Mouse (Mus musculus) ZHBTc4 (cell line): Measurements from ENCODE around the gene Filip1.

Experiments used
- DNase-seq: peaks from one replicate; pipeline ENCODE4 v3.0.0-alpha.2; 2011; ENCODE audit warnings: low read depth, low spot score

The Filip1 gene

DNA sequence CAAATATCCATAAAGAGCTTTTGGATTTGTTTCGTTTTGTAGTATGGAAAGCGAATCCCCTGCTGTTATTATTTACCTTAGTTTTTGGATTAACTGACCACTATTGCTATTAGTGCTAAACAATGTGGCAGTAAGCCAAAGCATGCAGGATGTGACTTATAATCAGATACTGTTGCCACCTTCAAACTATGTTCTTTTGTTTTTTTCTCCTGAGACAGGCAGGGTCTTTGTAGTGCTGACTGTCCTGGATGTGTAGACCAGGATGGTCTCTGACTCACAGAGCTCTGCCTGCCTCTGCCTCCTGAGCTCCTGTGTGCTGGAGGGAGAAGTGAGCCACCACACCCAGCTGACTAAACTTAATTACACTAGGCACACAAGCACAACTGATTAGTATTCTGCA lies 33.4 kb downstream of the Filip1 start:
- no peak for DNase-seq

DNA sequence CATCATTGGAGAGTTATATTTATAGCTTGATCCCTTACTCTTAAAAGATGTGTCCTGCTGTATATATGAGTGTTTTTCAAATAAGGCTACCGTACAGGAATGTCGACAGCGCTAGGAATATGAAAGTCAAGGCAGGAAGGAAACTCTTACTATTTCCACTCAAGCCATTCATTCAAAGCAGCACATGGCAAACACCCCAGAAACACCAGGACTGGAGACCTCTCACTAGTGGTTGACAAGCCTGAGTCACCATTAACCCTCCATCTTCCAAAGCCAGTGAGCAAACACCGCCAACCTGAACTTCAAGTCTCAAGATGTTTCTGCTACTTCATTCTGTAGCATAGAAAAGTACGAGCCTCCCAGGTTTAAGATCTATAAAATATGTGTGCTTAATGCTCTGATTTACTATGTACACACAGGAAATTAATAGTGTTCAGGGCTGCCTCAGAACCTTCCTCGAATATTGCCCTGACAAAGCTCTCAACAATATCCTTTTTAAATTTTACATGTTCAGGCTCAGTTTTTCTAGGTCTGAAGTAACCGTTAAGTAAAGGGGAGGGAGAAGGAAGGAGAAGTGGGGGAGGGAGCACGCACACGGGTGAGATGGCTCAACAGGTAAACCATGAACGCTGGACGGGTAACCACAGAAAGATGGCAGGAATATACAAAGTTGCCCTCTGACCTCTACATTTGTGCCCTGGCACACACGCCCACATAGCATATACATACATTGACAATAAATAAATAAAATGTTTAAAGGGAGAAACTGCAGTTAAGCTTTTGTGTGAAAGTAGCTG lies 34.2 kb downstream of the Filip1 start:
- no peak for DNase-seq

DNA sequence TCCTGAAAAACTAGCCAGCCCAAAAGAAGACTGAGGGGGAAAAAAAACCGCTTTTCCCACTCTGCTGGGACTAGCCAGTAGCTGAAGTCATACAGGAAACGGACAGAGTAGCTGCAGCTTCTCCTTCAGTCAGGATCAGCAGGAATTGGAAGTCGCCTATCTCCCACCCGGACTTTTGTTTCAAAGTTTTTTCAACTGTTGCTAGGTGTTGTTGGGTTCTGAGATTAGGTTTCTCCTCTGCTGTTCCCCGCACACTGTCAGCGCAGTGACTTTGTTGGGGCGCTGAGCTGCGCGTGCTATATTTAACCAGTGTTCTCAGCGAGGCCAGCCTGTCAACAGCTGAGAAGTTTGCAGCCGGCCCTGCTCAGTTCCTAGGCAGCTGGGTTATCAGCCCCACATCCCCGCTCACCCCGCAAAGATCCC lies 35.1 kb downstream of the Filip1 start:
- DNase-seq = peak; percentile 19

DNA sequence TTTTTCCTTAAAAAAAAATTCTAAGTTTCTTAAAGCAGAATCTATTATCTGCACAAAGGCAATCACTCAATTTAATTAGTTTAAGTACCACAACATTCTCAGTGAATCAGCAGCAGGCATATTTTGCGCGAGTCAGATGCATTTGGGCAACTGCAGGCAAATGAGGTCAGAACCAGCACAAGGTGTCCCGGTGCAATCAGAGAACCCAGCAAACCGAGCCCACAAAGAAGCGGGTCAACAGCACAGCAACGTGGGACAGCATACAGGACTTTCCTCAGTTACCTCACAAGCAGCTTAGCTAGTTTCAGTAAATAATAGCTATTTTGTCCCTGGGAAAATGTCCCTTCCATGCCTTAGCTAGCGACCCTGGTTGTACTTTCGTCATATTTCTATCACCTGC lies 35.9 kb downstream of the Filip1 start:
- DNase-seq = no peak

DNA sequence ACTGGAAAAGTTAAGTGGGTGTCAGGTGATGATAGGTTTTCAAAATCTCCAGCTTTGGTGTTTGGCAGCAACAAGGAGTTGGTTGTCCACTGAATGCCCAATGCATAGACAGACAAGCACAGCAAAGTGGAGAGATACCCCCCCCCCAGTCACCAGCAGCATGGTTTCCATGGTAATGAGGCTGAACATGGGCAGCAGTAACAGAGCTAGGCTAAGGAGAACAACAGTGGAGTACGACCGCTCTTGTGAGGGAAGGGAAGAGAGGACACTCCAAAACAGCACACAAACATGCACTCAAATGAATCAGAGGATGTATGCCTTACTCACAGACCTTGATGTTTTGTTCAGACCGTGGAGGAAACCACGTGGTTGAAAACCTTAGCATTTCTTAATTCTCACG lies 37.5 kb downstream of the Filip1 start:
- no peak for DNase-seq

DNA sequence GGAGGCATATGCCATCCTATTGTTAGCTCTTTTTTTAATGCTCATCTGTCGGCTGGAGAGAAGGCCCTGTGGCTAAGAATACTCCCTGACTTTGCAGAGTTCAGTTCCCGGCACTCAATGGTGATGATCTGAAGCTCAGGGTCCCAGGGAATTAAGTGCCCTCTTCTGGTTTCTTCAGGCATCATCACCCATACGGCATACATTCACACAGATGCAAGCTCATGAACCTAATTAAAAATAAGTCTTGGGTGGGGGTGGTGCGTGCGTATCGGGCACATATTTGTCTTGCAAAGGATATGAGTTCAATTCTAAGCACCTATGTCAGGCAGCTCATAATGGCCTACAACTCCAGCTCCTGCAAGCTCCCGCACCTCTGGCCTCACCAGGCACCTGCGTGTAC lies 39.1 kb downstream of the Filip1 start:
- no peak for DNase-seq

DNA sequence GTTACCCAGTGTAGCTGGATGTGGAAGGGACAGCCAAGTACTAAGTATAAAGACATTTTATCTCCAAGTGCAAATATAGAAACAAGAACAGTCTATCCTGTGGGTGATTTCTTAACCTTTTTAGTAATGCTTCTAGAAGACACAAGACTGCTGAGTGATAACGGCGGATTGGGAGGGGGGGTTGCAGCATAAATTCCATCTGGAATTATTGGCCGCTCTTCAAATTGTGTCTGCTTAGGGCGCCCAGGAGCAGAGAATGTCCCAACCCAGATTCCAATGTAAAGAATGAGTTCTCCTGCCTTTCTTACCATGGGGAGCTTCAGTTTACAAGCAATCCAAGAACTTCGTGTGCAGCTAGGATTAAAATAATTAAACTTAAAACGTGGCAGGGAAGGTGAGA lies 39.9 kb downstream of the Filip1 start:
- no peak for DNase-seq

DNA sequence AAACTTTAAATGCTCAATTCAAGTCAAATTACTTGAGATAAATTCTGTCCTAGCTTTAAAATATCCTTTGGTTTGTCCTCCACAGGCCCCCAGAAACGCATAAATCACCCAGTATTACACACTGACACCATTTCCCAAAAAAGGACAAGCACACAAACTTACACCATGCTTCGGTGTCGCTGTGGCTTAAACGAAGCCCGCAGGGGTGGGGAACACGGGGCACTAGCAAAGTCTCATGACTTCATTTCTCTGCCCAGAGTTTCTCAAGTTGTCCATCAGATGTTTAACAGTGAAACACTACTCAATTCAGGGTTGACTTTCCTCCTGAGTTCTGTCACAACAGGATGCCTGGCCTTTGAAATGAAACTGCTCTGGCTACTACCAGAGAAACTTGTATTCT lies 41.0 kb downstream of the Filip1 start:
- DNase-seq = no peak

DNA sequence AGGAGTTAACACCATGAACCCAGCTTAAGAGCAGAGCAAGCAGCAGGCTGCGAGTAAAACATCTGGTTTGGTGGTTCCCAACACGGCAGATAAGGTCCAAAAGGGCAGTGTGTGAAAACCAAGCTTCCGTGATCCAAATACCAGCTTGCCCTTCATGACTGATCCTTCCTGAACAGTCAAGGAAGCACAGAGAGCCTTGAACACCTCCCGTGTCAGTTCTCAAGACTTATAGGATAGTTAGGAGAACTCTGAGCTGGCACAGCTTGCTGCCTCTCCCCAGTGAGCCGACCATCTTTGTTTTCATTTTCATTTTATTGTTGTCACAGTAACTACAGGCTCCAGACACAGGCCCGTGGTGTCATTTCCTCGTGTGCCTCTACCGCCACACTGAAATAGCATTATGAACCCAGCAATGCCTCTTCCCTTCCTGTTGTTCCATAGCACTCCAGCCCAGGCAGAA lies 42.0 kb downstream of the Filip1 start:
- no peak for DNase-seq

DNA sequence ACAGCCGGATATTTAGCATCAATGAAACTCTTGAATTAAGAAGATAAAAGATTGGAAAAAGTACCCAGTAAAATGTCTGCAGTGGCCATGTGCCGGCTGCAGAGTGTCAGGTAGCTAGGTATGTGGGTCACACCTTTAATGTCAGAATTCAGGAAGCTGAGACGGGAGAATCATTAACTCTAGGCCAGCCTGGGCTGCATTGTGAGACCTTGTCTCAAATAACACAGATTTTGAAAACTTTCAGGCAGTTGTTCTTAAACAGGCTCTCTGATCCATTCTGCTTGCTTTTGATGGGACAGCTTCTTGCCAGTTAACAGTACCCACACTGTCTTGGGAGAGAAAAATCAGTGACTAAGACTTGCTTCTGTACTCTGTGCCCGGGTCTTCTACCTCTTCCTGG lies 43.1 kb downstream of the Filip1 start:
- no peak for DNase-seq

DNA sequence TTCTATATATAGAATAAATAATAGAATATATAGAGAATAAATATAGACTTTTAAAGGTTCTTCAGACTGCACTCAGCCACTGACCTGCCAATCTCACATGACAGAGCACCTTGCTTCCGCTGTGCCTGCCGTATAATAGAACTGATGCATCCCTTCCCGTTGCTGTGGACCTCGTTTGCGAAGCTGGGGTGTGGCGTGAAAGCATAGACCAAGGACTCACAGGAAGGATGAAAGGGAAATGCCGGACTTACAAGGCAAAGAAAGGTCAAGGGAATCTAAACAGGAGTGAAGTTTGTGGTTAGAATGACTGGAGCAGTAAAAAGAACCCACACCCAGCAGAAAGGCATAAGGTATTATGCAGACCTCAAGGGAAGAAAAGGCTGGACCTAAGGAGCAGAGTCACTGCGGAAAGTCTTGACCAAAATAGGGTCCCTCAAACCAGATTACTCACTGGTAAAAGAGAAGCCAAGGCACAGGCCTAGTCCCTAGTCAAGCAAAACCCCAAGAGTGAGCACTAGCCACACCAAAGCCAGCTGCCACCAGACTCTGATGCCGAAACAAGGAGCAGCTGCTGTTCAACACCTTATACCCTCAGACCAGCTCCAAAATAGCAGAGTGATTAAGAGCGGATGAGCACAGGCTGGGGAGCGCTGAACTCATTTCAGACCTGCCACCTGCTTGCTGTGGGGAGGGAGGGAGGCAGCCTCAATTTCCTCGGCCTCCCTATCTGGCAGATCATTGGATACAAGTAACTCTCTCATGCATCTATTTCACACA lies 45.8 kb downstream of the Filip1 start:
- DNase-seq = no peak

DNA sequence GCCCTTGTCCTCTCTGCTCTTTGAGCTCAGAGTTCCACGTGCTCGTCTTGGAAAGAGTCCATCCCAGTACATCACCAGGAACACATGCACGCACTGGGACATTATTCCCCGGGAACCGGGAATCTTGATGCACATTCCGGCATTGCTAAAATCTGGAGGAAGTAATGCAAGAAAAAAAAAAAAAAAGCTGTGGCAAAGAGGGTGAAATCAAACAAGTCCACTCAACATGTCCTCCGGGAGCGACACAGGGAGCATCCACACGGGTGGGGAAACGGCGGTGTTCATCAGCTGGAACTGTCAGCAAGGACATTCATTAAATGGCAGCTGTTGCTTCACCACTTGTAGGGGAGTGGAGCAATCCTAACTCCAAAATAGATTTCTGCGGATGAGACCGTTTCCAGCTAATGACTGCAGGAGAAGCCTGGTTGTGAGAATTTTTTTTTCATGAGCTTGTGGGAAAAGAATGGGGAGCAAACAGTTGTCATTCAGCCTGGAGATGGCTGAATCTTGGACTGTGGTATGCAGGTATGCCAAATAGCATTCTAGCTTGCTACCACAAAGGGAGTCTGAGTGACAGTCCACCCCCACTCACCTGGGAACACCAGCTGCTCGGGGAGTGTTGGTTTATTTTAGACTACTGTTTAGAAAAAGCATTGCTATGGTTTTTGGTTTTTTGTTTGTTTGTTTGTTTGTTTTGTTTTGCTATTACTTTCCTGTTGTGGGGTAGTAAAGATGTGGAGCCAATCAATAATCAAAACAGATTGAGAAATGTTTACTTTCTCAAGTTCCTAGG lies 46.9 kb downstream of the Filip1 start:
- DNase-seq = no peak

DNA sequence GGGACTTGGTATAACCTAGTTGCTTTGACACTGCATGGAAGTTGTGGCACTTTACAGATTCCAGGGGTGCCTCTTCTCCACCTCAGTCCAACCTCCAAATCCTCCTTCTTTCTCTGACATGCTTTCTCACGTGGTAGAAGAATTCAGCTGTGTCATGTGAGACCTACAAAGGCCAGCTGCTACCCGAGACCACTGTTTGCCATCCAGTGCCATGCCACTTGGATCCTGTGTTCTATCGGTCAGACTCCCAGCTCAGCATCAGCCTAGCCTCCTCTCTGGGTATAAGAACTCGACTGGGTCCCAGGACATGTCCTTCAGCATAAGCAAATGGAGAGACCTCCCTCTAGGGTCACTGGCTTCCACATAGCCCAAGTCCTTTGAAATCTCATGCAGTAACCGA lies 47.6 kb downstream of the Filip1 start:
- no peak for DNase-seq

DNA sequence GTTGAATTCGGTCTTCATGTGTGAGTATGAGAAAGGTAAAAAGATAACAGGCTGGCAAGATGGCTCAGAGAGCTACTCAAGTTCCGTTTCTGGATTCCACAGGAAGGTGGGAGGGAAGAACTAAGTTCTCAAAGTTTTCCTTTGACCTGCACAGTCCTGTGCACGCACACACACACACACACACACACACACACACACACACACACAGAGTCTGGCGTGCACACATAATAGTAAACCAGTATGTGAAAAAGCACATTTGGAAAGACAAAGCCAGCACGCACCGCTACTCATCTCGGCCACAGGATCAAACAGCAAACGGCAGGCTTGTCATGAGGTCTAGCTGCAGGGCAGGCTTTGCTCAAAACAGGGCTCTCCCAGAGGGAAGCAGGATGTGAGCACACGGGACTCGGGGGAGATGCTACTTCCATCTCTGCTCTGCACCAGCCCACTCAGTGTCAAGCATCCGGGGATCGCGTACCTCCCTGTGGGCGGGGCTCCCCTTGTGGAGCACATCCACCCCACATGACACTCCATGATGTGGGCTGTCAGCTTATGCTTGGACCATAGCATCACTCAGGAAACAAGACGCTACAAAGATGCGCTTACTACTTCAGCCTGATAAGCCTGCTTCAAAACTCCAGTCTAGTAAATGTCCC lies 50.9 kb downstream of the Filip1 start:
- peak; percentile 39 for DNase-seq

DNA sequence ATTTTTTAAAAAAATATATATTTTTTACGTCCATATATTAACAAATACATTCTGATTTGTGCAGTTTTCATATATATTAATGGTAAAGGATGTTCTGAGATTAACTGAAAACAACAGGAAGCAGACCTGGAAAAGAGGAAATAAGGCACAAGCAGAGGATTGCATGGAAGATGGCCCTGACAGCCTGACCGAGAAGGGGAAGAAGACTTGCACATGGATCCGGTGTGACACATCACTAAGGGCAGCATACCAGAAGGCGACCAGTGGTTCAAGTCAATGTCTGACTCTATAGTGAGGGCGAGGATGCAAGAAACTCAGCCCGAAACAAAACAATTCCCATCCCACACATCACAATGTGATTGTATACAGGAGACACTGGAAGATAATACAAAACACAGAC lies 52.2 kb downstream of the Filip1 start:
- no peak for DNase-seq

DNA sequence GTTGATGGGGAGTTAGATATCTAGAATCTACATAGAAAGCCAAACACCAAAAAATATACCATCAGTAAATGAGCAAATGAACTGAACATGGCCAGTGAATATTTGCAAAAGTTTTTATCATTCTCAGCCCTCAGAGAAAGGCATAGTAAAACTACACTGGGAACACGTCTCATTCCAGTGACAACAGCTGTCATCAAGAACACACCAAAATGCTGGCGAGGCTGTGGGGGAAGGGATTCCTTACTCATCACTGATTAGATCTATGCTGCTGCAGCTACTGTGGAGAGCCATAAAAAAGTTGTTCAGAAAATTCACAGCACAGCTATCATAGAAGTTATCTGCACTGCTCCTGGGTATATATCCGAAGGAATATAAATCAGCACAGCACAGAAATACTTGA lies 54.3 kb downstream of the Filip1 start:
- DNase-seq = no peak

DNA sequence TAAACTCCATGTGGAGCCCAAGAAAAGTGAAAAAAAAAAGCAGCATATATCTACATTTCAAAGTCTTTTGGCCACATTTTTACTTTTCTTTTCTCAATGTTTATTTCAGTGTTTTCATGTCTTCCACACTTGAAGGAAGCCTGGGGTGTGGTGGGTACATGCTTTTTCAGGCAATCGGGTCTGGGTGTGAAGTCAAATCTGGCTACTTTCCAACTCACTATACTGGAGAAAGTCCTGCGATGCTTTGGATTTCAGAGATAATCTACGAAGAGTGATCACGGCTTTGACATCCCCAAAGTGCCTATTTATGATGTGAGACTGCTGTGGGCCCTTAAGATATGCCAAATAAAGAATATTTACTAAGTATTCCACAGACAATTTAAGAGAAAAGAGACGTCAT lies 57.7 kb downstream of the Filip1 start:
- no peak for DNase-seq

DNA sequence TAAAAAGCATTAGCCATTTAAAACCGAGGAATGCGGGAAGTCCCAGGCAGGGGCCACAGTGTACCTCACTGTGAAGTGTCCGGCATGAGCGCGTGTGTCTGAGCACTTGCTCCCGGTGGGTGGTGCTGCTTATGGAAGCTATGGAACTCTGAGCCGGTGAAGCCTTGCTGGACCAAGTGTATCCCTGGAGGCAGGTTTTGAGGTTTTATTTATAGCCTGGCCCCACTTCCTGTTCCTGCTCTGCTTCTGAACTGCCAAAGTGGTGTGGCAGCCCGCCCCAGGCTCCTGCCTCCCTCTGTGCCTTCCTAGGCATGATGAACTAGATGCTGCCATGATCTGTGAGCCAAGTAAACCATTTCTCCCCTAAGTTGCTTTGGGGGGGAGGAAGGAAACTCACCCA lies 60.7 kb downstream of the Filip1 start:
- no peak for DNase-seq

DNA sequence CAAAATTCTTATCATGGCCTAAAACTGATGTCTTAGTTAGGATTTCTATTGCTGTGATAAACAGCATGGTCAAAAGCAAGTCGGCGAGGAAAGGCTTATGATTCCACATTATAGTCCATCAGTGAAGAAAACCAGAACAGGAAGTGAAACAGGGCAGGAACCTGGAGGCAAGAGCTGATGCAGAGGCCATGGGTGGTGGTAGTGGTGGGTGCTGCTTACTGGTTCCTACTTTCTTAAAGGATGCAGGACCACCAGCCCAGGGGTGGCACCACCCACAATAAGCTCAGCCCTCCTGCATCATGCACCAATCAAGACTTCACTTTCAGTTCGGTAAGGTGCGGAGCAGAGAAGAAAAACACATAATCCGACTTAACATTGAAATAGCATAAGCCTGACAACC lies 61.3 kb downstream of the Filip1 start:
- DNase-seq = no peak

DNA sequence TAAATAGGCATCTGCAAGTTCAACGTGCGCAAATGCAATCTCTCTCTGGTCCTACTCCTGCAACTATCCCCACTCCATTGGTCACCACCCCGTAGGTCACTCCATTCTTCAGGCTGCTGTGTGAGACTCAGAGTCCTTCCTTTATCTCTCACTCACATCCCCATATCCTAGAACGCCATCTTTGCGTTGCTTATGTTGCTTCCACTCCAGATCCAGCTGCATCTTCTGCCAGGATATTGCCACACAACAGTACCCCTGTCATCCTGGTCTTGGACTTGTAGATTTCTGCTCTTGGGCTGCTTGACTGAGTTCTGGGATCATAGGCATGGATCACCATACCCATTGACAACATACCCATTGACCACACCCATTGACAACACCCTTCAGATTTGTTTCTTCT lies 62.0 kb downstream of the Filip1 start:
- no peak for DNase-seq

DNA sequence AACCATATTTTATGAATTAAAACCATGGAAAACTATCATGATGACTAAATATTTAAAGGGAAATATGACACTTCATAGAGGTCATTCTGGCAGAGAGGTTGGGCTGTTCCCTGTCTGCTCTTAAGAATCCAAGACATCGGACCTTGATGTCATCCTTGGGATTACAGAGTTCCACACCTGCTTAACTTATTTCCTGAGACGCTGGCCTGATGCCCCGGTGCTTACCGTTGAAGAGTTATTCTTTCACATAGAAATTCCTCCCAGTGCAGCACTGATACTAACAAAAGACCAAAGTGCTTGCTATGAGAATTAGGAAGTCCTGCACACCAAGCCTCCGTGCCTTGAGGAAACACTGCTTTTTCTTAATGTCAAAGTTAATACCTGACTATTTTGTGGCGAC lies 62.6 kb downstream of the Filip1 start:
- DNase-seq = no peak

DNA sequence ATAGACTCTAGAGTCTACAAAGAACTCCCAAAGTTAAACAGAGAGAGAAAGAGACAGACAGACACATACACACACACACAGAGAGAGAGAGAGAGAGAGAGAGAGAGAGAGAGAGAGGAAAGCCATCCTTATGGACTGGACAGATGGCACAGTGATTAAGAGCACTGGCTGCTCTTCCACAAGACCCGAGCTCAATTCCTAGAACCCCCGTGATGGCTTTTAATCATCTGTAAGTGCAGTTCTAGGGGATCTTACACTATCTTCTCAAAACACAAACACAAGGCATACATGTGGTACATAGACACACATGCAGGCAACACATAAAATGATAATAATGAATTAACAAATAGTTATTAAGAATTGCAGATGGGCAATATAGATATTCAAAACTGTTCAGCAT lies 64.3 kb downstream of the Filip1 start:
- no peak for DNase-seq
